Mouse (Mus musculus): ENCODE data around the gene Ccdc70. TPM values are rescaled to one million over a fixed set of nuclear protein-coding genes. Genes with fewer than 3 reads are reported as not detected.

Ccdc70 gene
- polyA plus RNA-seq, 1 experiment from 2014 or later, result not detected

GRCm38 (mm10) chr8:21992184-21992583 lies 22.6 kb downstream of the Ccdc70 start:
- H3K4me1 ChIP-seq, result no peaks in the 10 kb centered on the region
- no peak overlapping the region for H3K27ac ChIP-seq
- H3K9ac ChIP-seq, result no peak overlapping the region
- H3K27me3 ChIP-seq, result no peaks in the 10 kb centered on the region
- H3K9me3 ChIP-seq, result no peaks in the 10 kb centered on the region
- no peak overlapping the region for H3K4me3 ChIP-seq
- 23% methylated on average over 6 of the region's 6 CpGs for WGBS
- H3K36me3 ChIP-seq, result no peaks in the 10 kb centered on the region
- no peak for ATAC-seq (ENCODE audit: insufficient number of reproducible peaks, insufficient read depth, low FRiP score, low TSS enrichment)
- H3K4me2 ChIP-seq (replicated peaks), result no peak overlapping the region

- Histone ChIP-seq H3K36me3 (no peaks in the 10 kb centered on the region), H3K4me1 (no peaks in the 10 kb centered on the region), H3K4me3 (no peak overlapping the region), H3K9me3 (no peaks in the 10 kb centered on the region), H3K9ac (no peak overlapping the region), H3K27me3 (no peaks in the 10 kb centered on the region), H3K27ac (no peak overlapping the region), H3K4me2 (replicated peaks) (no peak overlapping the region)
- ATAC-seq (ENCODE audit: insufficient number of reproducible peaks, insufficient read depth, low FRiP score, low TSS enrichment), result no peak
- WGBS, result 44% methylated on average over 3 of the region's 3 CpGs
Observed at GRCm38 (mm10) chr8:21995181-21995580, 25.6 kb downstream of the Ccdc70 start.

GRCm38 (mm10) chr8:22004750-22005522 lies 35.4 kb downstream of the Ccdc70 start:
- Histone ChIP-seq H3K4me3 (no peak overlapping the region), H3K4me2 (replicated peaks) (no peak overlapping the region), H3K36me3 (no peaks in the 10 kb centered on the region), H3K9ac (no peak overlapping the region), H3K27ac (no peak overlapping the region), H3K27me3 (no peaks in the 10 kb centered on the region), H3K4me1 (no peaks in the 10 kb centered on the region), H3K9me3 (no peaks in the 10 kb centered on the region)
- 70% methylated on average over 14 of the region's 14 CpGs for WGBS
- ATAC-seq (ENCODE audit: insufficient number of reproducible peaks, insufficient read depth, low FRiP score, low TSS enrichment), result no peak

GRCm38 (mm10) chr8:22006423-22006822 lies 36.8 kb downstream of the Ccdc70 start:
- 79% methylated on average over 6 of the region's 6 CpGs for WGBS
- H3K4me3 ChIP-seq, result no peak overlapping the region
- no peaks in the 10 kb centered on the region for H3K36me3 ChIP-seq
- H3K9ac ChIP-seq, result no peak overlapping the region
- no peak overlapping the region for H3K4me2 ChIP-seq (replicated peaks)
- ATAC-seq (ENCODE audit: insufficient number of reproducible peaks, insufficient read depth, low FRiP score, low TSS enrichment), result no peak
- no peaks in the 10 kb centered on the region for H3K9me3 ChIP-seq
- H3K4me1 ChIP-seq, result no peaks in the 10 kb centered on the region
- H3K27ac ChIP-seq, result no peak overlapping the region
- no peaks in the 10 kb centered on the region for H3K27me3 ChIP-seq

- no peaks in the 10 kb centered on the region for H3K36me3 ChIP-seq
- ATAC-seq (ENCODE audit: insufficient number of reproducible peaks, insufficient read depth, low FRiP score, low TSS enrichment), result no peak
- H3K9me3 ChIP-seq, result no peaks in the 10 kb centered on the region
- 27% methylated on average over 3 of the region's 3 CpGs for WGBS
- no peak overlapping the region for H3K4me3 ChIP-seq
- no peak overlapping the region for H3K4me2 ChIP-seq (replicated peaks)
- H3K27me3 ChIP-seq, result no peaks in the 10 kb centered on the region
- no peak overlapping the region for H3K9ac ChIP-seq
- no peaks in the 10 kb centered on the region for H3K4me1 ChIP-seq
- no peak overlapping the region for H3K27ac ChIP-seq
Observed at GRCm38 (mm10) chr8:22009403-22009802, 39.8 kb downstream of the Ccdc70 start.

- no peaks in the 10 kb centered on the region for H3K4me1 ChIP-seq
- ATAC-seq (ENCODE audit: insufficient number of reproducible peaks, insufficient read depth, low FRiP score, low TSS enrichment), result peak; percentile 44; the same call in 1 of the 2 replicates
- 58% methylated on average over 24 of the region's 24 CpGs for WGBS
- H3K36me3 ChIP-seq, result no peaks in the 10 kb centered on the region
- 0 out of 2 replicates have a peak overlapping the region, but pooled peaks have one; percentile 3 for H3K4me3 ChIP-seq
- no peak overlapping the region for H3K4me2 ChIP-seq (replicated peaks)
- no peaks in the 10 kb centered on the region for H3K9me3 ChIP-seq
- H3K27me3 ChIP-seq, result no peaks in the 10 kb centered on the region
- no peak overlapping the region for H3K27ac ChIP-seq
- H3K9ac ChIP-seq, result no peak overlapping the region
Observed at GRCm38 (mm10) chr8:22013034-22013707, 43.6 kb downstream of the Ccdc70 start.

- Histone ChIP-seq H3K4me2 (replicated peaks) (no peak overlapping the region), H3K9ac (no peak overlapping the region), H3K4me3 (no peak overlapping the region), H3K27ac (no peak overlapping the region), H3K4me1 (no peaks in the 10 kb centered on the region), H3K9me3 (no peaks in the 10 kb centered on the region), H3K36me3 (no peaks in the 10 kb centered on the region), H3K27me3 (no peaks in the 10 kb centered on the region)
- ATAC-seq (ENCODE audit: insufficient number of reproducible peaks, insufficient read depth, low FRiP score, low TSS enrichment), result no peak
- WGBS, result 33% methylated on average over 7 of the region's 7 CpGs
Observed at GRCm38 (mm10) chr8:22017731-22018130, 48.2 kb downstream of the Ccdc70 start.

- no peak overlapping the region for H3K27ac ChIP-seq
- H3K4me2 ChIP-seq (replicated peaks), result no peak overlapping the region
- no peaks in the 10 kb centered on the region for H3K4me1 ChIP-seq
- H3K9ac ChIP-seq, result no peak overlapping the region
- no peaks in the 10 kb centered on the region for H3K27me3 ChIP-seq
- no peak overlapping the region for H3K4me3 ChIP-seq
- no peaks in the 10 kb centered on the region for H3K36me3 ChIP-seq
- H3K9me3 ChIP-seq, result no peaks in the 10 kb centered on the region
- ATAC-seq (ENCODE audit: insufficient number of reproducible peaks, insufficient read depth, low FRiP score, low TSS enrichment), result no peak
- 84% methylated on average over 5 of the region's 5 CpGs for WGBS
Observed at GRCm38 (mm10) chr8:22019498-22019897, 49.9 kb downstream of the Ccdc70 start.

GRCm38 (mm10) chr8:22022244-22022643 lies 52.7 kb downstream of the Ccdc70 start:
- Histone ChIP-seq H3K27ac (no peak overlapping the region), H3K36me3 (no peaks in the 10 kb centered on the region), H3K4me1 (no peaks in the 10 kb centered on the region), H3K4me3 (no peak overlapping the region), H3K9me3 (no peaks in the 10 kb centered on the region), H3K4me2 (replicated peaks) (no peak overlapping the region), H3K27me3 (no peaks in the 10 kb centered on the region), H3K9ac (no peak overlapping the region)
- ATAC-seq (ENCODE audit: insufficient number of reproducible peaks, insufficient read depth, low FRiP score, low TSS enrichment), result no peak
- WGBS, result 45% methylated on average over 7 of the region's 7 CpGs

Other genes with a start within 250 kb of the Ccdc70 start
- not detected in 2 replicates for gene Defa24, start 235.3 kb upstream of the Ccdc70 start, polyA plus RNA-seq (2016; fragmentation: Nextera tagmentation; extraction: Ambion mirVana)
- gene Defb50, start 146.2 kb upstream of the Ccdc70 start, polyA plus RNA-seq (2016; fragmentation: Nextera tagmentation; extraction: Ambion mirVana), result not detected in 2 replicates
- not detected in 2 replicates for gene Defb2, start 129.8 kb upstream of the Ccdc70 start, polyA plus RNA-seq (2016; fragmentation: Nextera tagmentation; extraction: Ambion mirVana)
- not detected in 2 replicates for gene Defb10, start 110.9 kb upstream of the Ccdc70 start, polyA plus RNA-seq (2016; fragmentation: Nextera tagmentation; extraction: Ambion mirVana)
- not detected in 2 replicates for gene Defb9, start 84.4 kb upstream of the Ccdc70 start, polyA plus RNA-seq (2016; fragmentation: Nextera tagmentation; extraction: Ambion mirVana)
- gene Defb11, start 63.4 kb upstream of the Ccdc70 start, polyA plus RNA-seq (2016; fragmentation: Nextera tagmentation; extraction: Ambion mirVana), result not detected in 2 replicates
- not detected in 2 replicates for gene Defb15, start 37.1 kb upstream of the Ccdc70 start, polyA plus RNA-seq (2016; fragmentation: Nextera tagmentation; extraction: Ambion mirVana)
- gene Defb35, start 31.4 kb upstream of the Ccdc70 start, polyA plus RNA-seq (2016; fragmentation: Nextera tagmentation; extraction: Ambion mirVana), result not detected in 2 replicates
- not detected in 2 replicates for gene Defb13, start 23.0 kb upstream of the Ccdc70 start, polyA plus RNA-seq (2016; fragmentation: Nextera tagmentation; extraction: Ambion mirVana)
- not detected in 2 replicates for gene Fam90a1a, start 11.1 kb upstream of the Ccdc70 start, polyA plus RNA-seq (2016; fragmentation: Nextera tagmentation; extraction: Ambion mirVana)
- gene Atp7b, start 90.5 kb downstream of the Ccdc70 start, polyA plus RNA-seq (2016; fragmentation: Nextera tagmentation; extraction: Ambion mirVana), result 1.1 and 1.2 TPM in 2 replicates
- gene Alg11, start 90.9 kb downstream of the Ccdc70 start, polyA plus RNA-seq (2016; fragmentation: Nextera tagmentation; extraction: Ambion mirVana), result 44.4 and 46.5 TPM in 2 replicates
- 0.18 TPM in 1 of 2 replicates, not detected in the other for gene Nek5, start 155.3 kb downstream of the Ccdc70 start, polyA plus RNA-seq (2016; fragmentation: Nextera tagmentation; extraction: Ambion mirVana)
- 6.6 and 7.3 TPM in 2 replicates for gene Nek3, start 196.7 kb downstream of the Ccdc70 start, polyA plus RNA-seq (2016; fragmentation: Nextera tagmentation; extraction: Ambion mirVana)
- 48.3 and 50.3 TPM in 2 replicates for gene Ckap2, start 216.0 kb downstream of the Ccdc70 start, polyA plus RNA-seq (2016; fragmentation: Nextera tagmentation; extraction: Ambion mirVana)
- 36.4 and 37.4 TPM in 2 replicates for gene Vps36, start 223.0 kb downstream of the Ccdc70 start, polyA plus RNA-seq (2016; fragmentation: Nextera tagmentation; extraction: Ambion mirVana)